Mouse (Mus musculus): ENCODE data around the gene Selenot.

Gene Selenot

GRCm38 (mm10) chr3:58636406-58637295, 60.2 kb downstream of the Selenot start, which contains the start of gene Erich6:
TSS of gene Erich6 (minus strand) at chr3:58637207.
- peak; percentile 59 for DNase-seq (ENCODE audit: low read depth, low spot score)

Data from R1 (cell line).